Mouse (Mus musculus) neural tube, postnatal 0 days (tissue): Measurements from ENCODE around the gene Ighmbp2. TPM values are rescaled to one million over a fixed set of nuclear protein-coding genes. Genes with fewer than 3 reads are reported as not detected.

Experiments used
- microRNA-seq: library from miRNA; unstranded; fragments of <30 nt; microRNA quantifications from one replicate; pipeline ENCODE4, GENCODE M21; 2016
- polyA plus RNA-seq: library from polyadenylated mRNA; unstranded; fragments of >200 nt; fragmentation: Nextera tagmentation; extraction: Ambion mirVana; gene quantifications from 2 replicates; pipeline ENCODE4 v1.2.1, GENCODE M21; 2015

The Ighmbp2 gene
- 9.6 and 9.9 TPM in 2 replicates for polyA plus RNA-seq

DNA sequence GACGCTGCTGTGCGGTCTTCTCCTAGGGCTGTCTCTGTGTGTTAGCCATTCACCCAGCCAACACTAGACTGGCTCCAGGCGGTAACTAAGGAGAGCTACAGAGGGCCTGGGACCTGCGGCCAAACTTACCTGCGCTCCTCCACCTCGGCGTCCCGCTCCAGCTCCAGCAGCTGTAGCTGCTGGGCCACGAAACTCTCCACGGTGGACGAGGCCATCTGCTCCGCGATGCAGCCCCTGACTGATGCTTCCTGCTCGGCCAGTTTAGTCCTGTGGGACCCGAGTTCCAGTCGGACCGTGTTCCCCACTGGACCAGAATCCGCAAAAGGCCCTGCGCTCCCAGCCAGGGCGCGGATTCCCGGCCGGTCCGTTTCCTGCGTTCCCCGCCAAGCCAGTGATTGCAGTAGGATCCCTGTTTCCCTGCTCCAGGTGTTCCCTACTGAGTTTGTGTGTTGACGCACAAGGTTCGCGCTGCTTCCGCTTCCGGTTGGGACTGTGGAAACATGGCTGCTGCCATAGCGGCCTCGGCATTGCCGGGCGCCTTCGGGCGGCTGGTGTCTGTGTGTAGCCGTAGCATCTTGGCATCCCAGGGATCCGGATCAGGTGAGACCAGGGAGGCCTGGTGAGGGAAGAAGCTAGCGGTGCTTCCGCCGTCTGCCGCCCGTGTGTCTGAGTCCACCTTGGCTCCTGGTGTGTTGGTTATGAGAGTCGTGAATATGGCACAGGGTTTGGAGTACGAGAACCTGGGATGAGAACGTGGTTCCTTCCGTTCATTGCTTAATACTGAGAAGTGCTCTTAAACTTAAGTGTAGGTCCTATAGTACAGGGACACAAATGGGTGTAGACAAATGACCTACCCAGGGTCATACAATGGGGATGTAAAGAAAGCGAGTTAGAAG, at the start of gene Ighmbp2, which contains the start of gene Mrpl21:
Gene Ighmbp2 (minus strand): TSS at position 446 of the 896 bp plus-strand sequence.
Gene Mrpl21 (plus strand): TSS at position 330 of the 896 bp plus-strand sequence.

DNA sequence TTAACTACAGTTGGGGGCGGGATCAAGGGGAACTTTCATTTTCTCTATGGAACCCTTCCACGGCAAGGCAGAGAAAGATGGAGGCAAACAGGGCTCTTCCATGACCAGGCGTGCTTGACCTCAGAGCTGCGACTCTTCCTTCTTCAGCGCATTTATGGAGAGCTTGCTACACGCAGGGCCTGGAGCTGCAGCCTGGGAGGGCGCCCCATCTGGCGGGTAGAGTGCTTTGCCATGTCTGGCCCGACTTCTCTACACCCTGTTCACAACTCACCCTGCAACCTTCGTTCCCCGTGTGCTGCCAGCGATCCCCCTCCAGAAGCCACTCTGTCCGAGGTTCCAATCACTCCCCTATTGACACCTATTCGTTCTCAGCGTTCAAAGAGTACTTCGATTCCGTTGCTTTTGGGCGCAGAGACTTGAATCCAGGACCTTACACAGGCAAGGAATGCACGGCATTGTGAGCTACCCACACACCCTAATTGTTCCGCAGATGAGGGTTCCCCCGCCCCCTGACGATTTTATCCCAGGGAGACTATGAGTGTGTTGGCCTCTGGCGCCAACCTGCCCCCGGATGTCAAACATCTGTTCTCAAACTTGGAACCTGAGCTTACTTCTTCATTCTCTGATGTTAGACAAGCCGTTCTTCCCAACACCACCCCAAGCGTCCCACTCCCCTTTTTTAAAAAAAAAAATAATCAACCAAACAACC, 39.6 kb upstream of the Ighmbp2 start, which contains the start of gene Cpt1a:
Gene Cpt1a (plus strand): TSS at position 74 of the 709 bp plus-strand sequence.

Small RNA genes lying within 50 kb of the gene (microRNA-seq; reads per million reads assigned to microRNA genes)
- 0.87 reads per million for gene Mir6984

Other genes starting within 250 kb of the Ighmbp2 start
- gene Mrpl21, start 116 bp downstream of the Ighmbp2 start, polyA plus RNA-seq: 113 and 124 TPM in 2 replicates
- 21.3 and 22.3 TPM in 2 replicates for gene Cpt1a, start 39.3 kb upstream of the Ighmbp2 start, polyA plus RNA-seq
- gene Tesmin, start 105.8 kb upstream of the Ighmbp2 start, polyA plus RNA-seq: 0.76 and 1.1 TPM in 2 replicates
- 71.8 and 79.7 TPM in 2 replicates for gene Gal, start 131.5 kb upstream of the Ighmbp2 start, polyA plus RNA-seq